Mouse (Mus musculus) MEL (cell line): ENCODE data around the gene Atp11b. TPM values are rescaled to one million over a fixed set of nuclear protein-coding genes. Genes with fewer than 3 reads are reported as not detected.

ENCODE experiments used
- DNase-seq: peaks from one replicate; pipeline ENCODE4 v3.0.0; 2011; ENCODE audit warnings: low read depth, low spot score
- H3K27ac ChIP-seq: 2 replicates; pipeline ENCODE4 v1.5.1; 2012; ENCODE audit warnings: low read depth, mild to moderate bottlenecking, control low read depth, low read length, moderate library complexity; ENCODE audit not compliant: control insufficient read depth
- H3K27me3 ChIP-seq, 2 experiments: fragments of 150-350 bp in 1 of 2; sonication (generic) in 1 of 2; 2 replicates each; pipeline ENCODE4 v1.6.1; 2012; ENCODE audit warnings: low read length in 2 of 2, mild to moderate bottlenecking in 2 of 2, improper control_type of control experiment in 1 of 2, moderate library complexity in 1 of 2; ENCODE audit not compliant: insufficient read depth in 2 of 2, control insufficient read depth in 1 of 2
- H3K36me3 ChIP-seq, 2 experiments: 2 replicates each; pipeline ENCODE4 v1.6.1; 2012 to 2014; ENCODE audit warnings: low read length in 2 of 2, improper control_type of control experiment in 1 of 2, inconsistent platforms in 1 of 2, mild to moderate bottlenecking in 1 of 2; ENCODE audit not compliant: insufficient read depth in 2 of 2, control insufficient read depth in 1 of 2
- H3K4me1 ChIP-seq, 2 experiments: fragments of 150-350 bp in 1 of 2; sonication (generic) in 1 of 2; 2 replicates each; pipeline ENCODE4 v1.6.1; 2012; ENCODE audit warnings: low read length in 2 of 2, improper control_type of control experiment in 1 of 2, mild to moderate bottlenecking in 1 of 2; ENCODE audit not compliant: insufficient read depth in 2 of 2, control insufficient read depth in 1 of 2
- H3K4me3 ChIP-seq, 2 experiments: fragments of 150-350 bp in 1 of 2; sonication (generic) in 1 of 2; 2 replicates each; pipeline ENCODE4 v1.5.1; 2012; ENCODE audit warnings: low read depth in 2 of 2, low read length in 2 of 2, mild to moderate bottlenecking in 2 of 2, moderate library complexity in 2 of 2, control low read depth in 1 of 2, improper control_type of control experiment in 1 of 2; ENCODE audit not compliant: control insufficient read depth in 1 of 2, insufficient read depth in 1 of 2
- H3K79me2 ChIP-seq: 2 replicates; pipeline ENCODE4 v1.6.1; 2012; ENCODE audit warnings: mild to moderate bottlenecking, low read length, moderate library complexity; ENCODE audit not compliant: control insufficient read depth, poor library complexity, insufficient read depth
- H3K9ac ChIP-seq: 2 replicates; pipeline ENCODE4 v1.6.1; 2012; ENCODE audit warnings: low read depth, mild to moderate bottlenecking, control low read depth, low read length, moderate library complexity; ENCODE audit not compliant: control insufficient read depth, poor library complexity, severe bottlenecking
- H3K9me3 ChIP-seq: fragments of 150-350 bp; sonication (generic); replicated peaks from 2 replicates; pipeline ENCODE4 v1.6.1; 2012; ENCODE audit warnings: mild to moderate bottlenecking, low read length, improper control_type of control experiment, moderate library complexity; ENCODE audit not compliant: insufficient read depth
- CHD1 ChIP-seq: IDR thresholded peaks from 2 replicates; pipeline ENCODE4 v1.6.1; 2012; ENCODE audit warnings: low read depth, mild to moderate bottlenecking, inconsistent platforms, low read length, improper control_type of control experiment
- CHD2 ChIP-seq: IDR thresholded peaks from 2 replicates; pipeline ENCODE4 v1.6.1; 2011; ENCODE audit warnings: low read length, improper control_type of control experiment
- E2F4 ChIP-seq: IDR thresholded peaks from 2 replicates; pipeline ENCODE4 v1.6.1; 2011; ENCODE audit warnings: low read depth, low read length, improper control_type of control experiment, borderline replicate concordance
- GABPA ChIP-seq: IDR thresholded peaks from 2 replicates; pipeline ENCODE4 v1.6.1; 2012; ENCODE audit warnings: low read depth, mild to moderate bottlenecking, inconsistent platforms, low read length, improper control_type of control experiment, moderate library complexity
- HCFC1 ChIP-seq: IDR thresholded peaks from 2 replicates; pipeline ENCODE4 v1.6.1; 2012; ENCODE audit warnings: low read depth, mild to moderate bottlenecking, inconsistent platforms, low read length, improper control_type of control experiment, moderate library complexity
- MAZ ChIP-seq: IDR thresholded peaks from 2 replicates; pipeline ENCODE4 v1.6.1; 2012; ENCODE audit warnings: low read depth, mild to moderate bottlenecking, inconsistent platforms, low read length, improper control_type of control experiment
- MEF2A ChIP-seq: IDR thresholded peaks from 2 replicates; pipeline ENCODE4 v1.6.1; 2014; ENCODE audit warnings: low read depth, mild to moderate bottlenecking, inconsistent platforms, low read length, improper control_type of control experiment; ENCODE audit not compliant: poor library complexity, insufficient replicate concordance, severe bottlenecking; ENCODE audit errors: extremely low read depth
- MXI1 ChIP-seq: IDR thresholded peaks from 2 replicates; pipeline ENCODE4 v1.6.1; 2011; ENCODE audit warnings: mild to moderate bottlenecking, low read depth, low read length, improper control_type of control experiment
- NRF1 ChIP-seq: IDR thresholded peaks from 2 replicates; pipeline ENCODE4 v1.6.1; 2014; ENCODE audit warnings: low read depth, mild to moderate bottlenecking, inconsistent platforms, low read length, improper control_type of control experiment, moderate library complexity; ENCODE audit not compliant: poor library complexity, insufficient read depth, severe bottlenecking
- POLR2A ChIP-seq, 2 experiments: IDR thresholded peaks; 2 replicates each; pipeline ENCODE4 v1.6.1; 2011 to 2012; ENCODE audit warnings: low read length in 2 of 2, mild to moderate bottlenecking in 2 of 2, control low read depth in 1 of 2, improper control_type of control experiment in 1 of 2, low read depth in 1 of 2, moderate library complexity in 1 of 2; ENCODE audit not compliant: control insufficient read depth in 1 of 2, insufficient read depth in 1 of 2, poor library complexity in 1 of 2
- POLR2AphosphoS2 ChIP-seq: IDR thresholded peaks from 2 replicates; pipeline ENCODE4 v1.6.1; 2011; ENCODE audit warnings: low read length, improper control_type of control experiment
- POLR2AphosphoS5 ChIP-seq: IDR thresholded peaks from 2 replicates; pipeline ENCODE4 v1.6.1; 2012; ENCODE audit warnings: low read depth, borderline replicate concordance, mild to moderate bottlenecking, inconsistent platforms, low read length, moderate library complexity, mixed read lengths
- RAD21 ChIP-seq: IDR thresholded peaks from 2 replicates; pipeline ENCODE4 v1.6.1; 2011; ENCODE audit warnings: mild to moderate bottlenecking, low read depth, low read length, improper control_type of control experiment
- SIN3A ChIP-seq: IDR thresholded peaks from 2 replicates; pipeline ENCODE4 v1.6.1; 2012; ENCODE audit warnings: low read length, improper control_type of control experiment, inconsistent platforms
- TCF12 ChIP-seq: IDR thresholded peaks from 2 replicates; pipeline ENCODE4 v1.6.1; 2014; ENCODE audit warnings: low read depth, mild to moderate bottlenecking, inconsistent platforms, low read length, improper control_type of control experiment, moderate library complexity
- UBTF ChIP-seq: IDR thresholded peaks from 2 replicates; pipeline ENCODE4 v1.6.1; 2012; ENCODE audit warnings: low read depth, mild to moderate bottlenecking, inconsistent platforms, low read length, improper control_type of control experiment, moderate library complexity, borderline replicate concordance; ENCODE audit not compliant: insufficient read depth
- USF1 ChIP-seq: IDR thresholded peaks from 2 replicates; pipeline ENCODE4 v1.6.1; 2014; ENCODE audit warnings: low read depth, mild to moderate bottlenecking, inconsistent platforms, low read length, improper control_type of control experiment, moderate library complexity
- ZKSCAN1 ChIP-seq: IDR thresholded peaks from 2 replicates; pipeline ENCODE4 v1.6.1; 2012; ENCODE audit warnings: low read depth, mild to moderate bottlenecking, inconsistent platforms, low read length, improper control_type of control experiment, moderate library complexity
- ZMIZ1 ChIP-seq: IDR thresholded peaks from 2 replicates; pipeline ENCODE4 v1.6.1; 2012; ENCODE audit warnings: low read depth, mild to moderate bottlenecking, inconsistent platforms, low read length, improper control_type of control experiment, moderate library complexity
- polyA plus RNA-seq, 2 experiments: library from polyadenylated mRNA; stranded (reverse) in 1 of 2; unstranded in 1 of 2; fragments of >175 nt in 1 of 2; fragments of >200 nt in 1 of 2; gene quantifications; 2 replicates each; pipeline versions ENCODE4 v1.2.1 to v1.2.4; 2012; ENCODE audit warnings: low replicate concordance in 2 of 2, low read depth in 1 of 2; ENCODE audit not compliant: insufficient read length in 2 of 2, insufficient read depth in 1 of 2, missing spikeins in 1 of 2
- total RNA-seq: library from RNA; depleted of rRNA; stranded (reverse); fragments of 300-350 nt; gene quantifications from 2 replicates; pipeline ENCODE4 v1.2.3, GENCODE M21; 2012; rRNA removed

Gene Atp11b
- total and polyA plus RNA-seq, 3 experiments = 25.9 to 57.9 (median 52.3) TPM

GRCm38 (mm10) chr3:35899109-35899508 is 145.2 kb downstream of the Atp11b start:
- Histone ChIP-seq H3K9ac (no peak overlapping the region), H3K27me3 (no peaks in the 10 kb centered on the region), H3K4me3 (no peak overlapping the region)
- TF ChIP-seq RAD21 = no peak
- TF ChIP-seq POLR2AphosphoS5 = no peak
- no peak for TF ChIP-seq NRF1
- no peak for TF ChIP-seq GABPA
- no peak for TF ChIP-seq CHD1
- TF ChIP-seq UBTF = no peak
- no peak for TF ChIP-seq E2F4
- TF ChIP-seq MEF2A = no peak
- TF ChIP-seq ZMIZ1 = no peak
- no peak for TF ChIP-seq HCFC1
- TF ChIP-seq, all 39 proteins: peak for 0
- Histone ChIP-seq H3K36me3 (peaks cover 0 to 25% of the 10 kb centered on the region in 2 experiments; a peak in 3 of 4 replicates), H3K79me2 (no peaks in the 10 kb centered on the region; the same call in 1 of the 2 replicates), H3K9me3 (no peaks in the 10 kb centered on the region), H3K27ac (no peak overlapping the region), H3K4me1 (peaks cover 0 to 2% of the 10 kb centered on the region in 2 experiments; a peak in 1 of 4 replicates)
- DNase-seq = no peak

GRCm38 (mm10) chr3:35900555-35901204 is 146.8 kb downstream of the Atp11b start:
- no peaks in the 10 kb centered on the region for H3K9me3 ChIP-seq
- H3K4me3 ChIP-seq = no peak overlapping the region
- H3K79me2 ChIP-seq = no peaks in the 10 kb centered on the region; the same call in 1 of the 2 replicates
- H3K9ac ChIP-seq = no peak overlapping the region
- no peak for DNase-seq
- peaks cover 4 to 6% of the 10 kb centered on the region in 2 experiments; a peak in 1 of 4 replicates for H3K4me1 ChIP-seq
- TF ChIP-seq GABPA (no peak), MXI1 (no peak), SIN3A (no peak), UBTF (no peak), HCFC1 (no peak), POLR2AphosphoS2 (no peak), TCF12 (no peak), CHD2 (no peak), CHD1 (no peak), POLR2A (IDR thresholded peaks at IDR 0.05; ENCODE audit: control insufficient read depth in 1 of 2, insufficient read depth in 1 of 2, low read depth in 1 of 2, low read length in 2 of 2, poor library complexity in 1 of 2) (no peak), USF1 (no peak), ZKSCAN1 (no peak), MAZ (no peak), MEF2A (no peak), E2F4 (no peak)
- TF ChIP-seq, all 39 proteins: peak for 0
- Histone ChIP-seq H3K27ac (no peak overlapping the region), H3K27me3 (no peaks in the 10 kb centered on the region), H3K36me3 (peaks cover 3 to 27% of the 10 kb centered on the region in 2 experiments; a peak in 3 of 4 replicates)

Other genes with a start within 250 kb of the Atp11b start
- 35.1 and 37.7 TPM in 2 replicates for gene Dcun1d1, start 183.3 kb downstream of the Atp11b start, total RNA-seq
- 10 to 100 TPM; 20.8 to 32.7 TPM for gene Dcun1d1, start 183.3 kb downstream of the Atp11b start, polyA plus RNA-seq
- 4.0 and 4.9 TPM in 2 replicates for gene Mccc1, start 246.6 kb downstream of the Atp11b start, total RNA-seq
- gene Mccc1, start 246.6 kb downstream of the Atp11b start, polyA plus RNA-seq = 10 to 100 TPM in 1 of 2 experiments, not detected in 1; 14.7 TPM